Mouse (Mus musculus): ENCODE data around the gene Ssbp3. TPM values are rescaled to one million over a fixed set of nuclear protein-coding genes. Genes with fewer than 3 reads are reported as not detected.

Gene Ssbp3
- total and polyA plus RNA-seq, 3 experiments = 30.5 to 242 (median 116) TPM

GRCm38 (mm10) chr4:107047806-107048205, 137.3 kb downstream of the Ssbp3 start:
- Histone ChIP-seq H3K27me3 (ENCODE audit: control insufficient read depth in 1 of 2, insufficient read depth in 2 of 2, low read length in 2 of 2) (no peaks in the 10 kb centered on the region), H3K36me3 (ENCODE audit: control insufficient read depth in 1 of 2, insufficient read depth in 2 of 2, low read length in 2 of 2) (peaks cover 0 to 2% of the 10 kb centered on the region in 2 experiments; a peak in 1 of 4 replicates), H3K9me3 (replicated peaks; ENCODE audit: insufficient read depth, low read length) (no peaks in the 10 kb centered on the region), H3K9ac (ENCODE audit: control insufficient read depth, low read depth, low read length, poor library complexity, severe bottlenecking) (no peak overlapping the region), H3K79me2 (ENCODE audit: control insufficient read depth, insufficient read depth, low read length, poor library complexity) (no peaks in the 10 kb centered on the region), H3K27ac (ENCODE audit: control insufficient read depth, low read depth, low read length) (no peak overlapping the region), H3K4me3 (ENCODE audit: control insufficient read depth in 1 of 2, insufficient read depth in 1 of 2, low read depth in 2 of 2, low read length in 2 of 2) (no peak overlapping the region), H3K4me1 (ENCODE audit: control insufficient read depth in 1 of 2, insufficient read depth in 2 of 2, low read length in 2 of 2) (peaks cover 0 to under 1% of the 10 kb centered on the region in 2 experiments; a peak in 3 of 4 replicates)
- no peak for DNase-seq (ENCODE audit: low read depth, low spot score)
- TF ChIP-seq MEF2A (IDR thresholded peaks at IDR 0.05; ENCODE audit: extremely low read depth, insufficient replicate concordance, low read depth, low read length, poor library complexity, severe bottlenecking) (no peak), MAZ (IDR thresholded peaks at IDR 0.05; ENCODE audit: low read depth, low read length) (no peak), GABPA (IDR thresholded peaks at IDR 0.05; ENCODE audit: low read depth, low read length) (no peak), TCF12 (IDR thresholded peaks at IDR 0.05; ENCODE audit: low read depth, low read length) (no peak), ELF1 (IDR thresholded peaks at IDR 0.05; ENCODE audit: low read depth, low read length) (no peak)

- H3K9ac ChIP-seq (ENCODE audit: control insufficient read depth, low read depth, low read length, poor library complexity, severe bottlenecking) = no peak overlapping the region
- H3K4me3 ChIP-seq (ENCODE audit: control insufficient read depth in 1 of 2, insufficient read depth in 1 of 2, low read depth in 2 of 2, low read length in 2 of 2) = no peak overlapping the region
- no peaks in the 10 kb centered on the region for H3K79me2 ChIP-seq (ENCODE audit: control insufficient read depth, insufficient read depth, low read length, poor library complexity)
- no peaks in the 10 kb centered on the region for H3K9me3 ChIP-seq (replicated peaks; ENCODE audit: insufficient read depth, low read length)
- TF ChIP-seq BHLHE40 (IDR thresholded peaks at IDR 0.05; ENCODE audit: borderline replicate concordance, low read depth, low read length) = no peak
- TF ChIP-seq USF2 (IDR thresholded peaks at IDR 0.05; ENCODE audit: borderline replicate concordance in 1 of 2, insufficient read depth in 1 of 2, low read depth in 1 of 2, low read length in 2 of 2) = no peak
- TF ChIP-seq NRF1 (IDR thresholded peaks at IDR 0.05; ENCODE audit: insufficient read depth, low read depth, low read length, poor library complexity, severe bottlenecking) = no peak
- no peak for TF ChIP-seq MYC (IDR thresholded peaks at IDR 0.05; ENCODE audit: low read depth, low read length)
- no peak for TF ChIP-seq MYB (IDR thresholded peaks at IDR 0.05; ENCODE audit: low read depth, low read length)
- TF ChIP-seq SIN3A (IDR thresholded peaks at IDR 0.05; ENCODE audit: low read length) = no peak
- no peaks in the 10 kb centered on the region for H3K27me3 ChIP-seq (ENCODE audit: control insufficient read depth in 1 of 2, insufficient read depth in 2 of 2, low read length in 2 of 2)
- no peak overlapping the region for H3K27ac ChIP-seq (ENCODE audit: control insufficient read depth, low read depth, low read length)
- no peak for DNase-seq (ENCODE audit: low read depth, low spot score)
- H3K36me3 ChIP-seq (ENCODE audit: control insufficient read depth in 1 of 2, insufficient read depth in 2 of 2, low read length in 2 of 2) = peaks cover 0 to 2% of the 10 kb centered on the region in 2 experiments; a peak in 1 of 4 replicates
- no peaks in the 10 kb centered on the region for H3K4me1 ChIP-seq (ENCODE audit: control insufficient read depth in 1 of 2, insufficient read depth in 2 of 2, low read length in 2 of 2)
These were observed 138.2 kb downstream of the Ssbp3 start for GRCm38 (mm10) chr4:107048568-107049162.

- TF ChIP-seq SIN3A (IDR thresholded peaks at IDR 0.05; ENCODE audit: low read length) (no peak), MXI1 (IDR thresholded peaks at IDR 0.05; ENCODE audit: low read depth, low read length) (no peak), NRF1 (IDR thresholded peaks at IDR 0.05; ENCODE audit: insufficient read depth, low read depth, low read length, poor library complexity, severe bottlenecking) (no peak), MAX (IDR thresholded peaks at IDR 0.05; ENCODE audit: low read length) (no peak), ELF1 (IDR thresholded peaks at IDR 0.05; ENCODE audit: low read depth, low read length) (no peak), CTCF (IDR thresholded peaks at IDR 0.05 in 2 of 3, conservative IDR thresholded peaks at IDR 0.05 in 1 of 3; ENCODE audit: control insufficient read depth in 1 of 3, insufficient read depth in 1 of 3, low read depth in 2 of 3, low read length in 3 of 3, poor library complexity in 1 of 3, severe bottlenecking in 1 of 3) (no peak), CHD2 (IDR thresholded peaks at IDR 0.05; ENCODE audit: low read length) (no peak)
- Histone ChIP-seq H3K27me3 (ENCODE audit: control insufficient read depth in 1 of 2, insufficient read depth in 2 of 2, low read length in 2 of 2) (no peaks in the 10 kb centered on the region), H3K9ac (ENCODE audit: control insufficient read depth, low read depth, low read length, poor library complexity, severe bottlenecking) (no peak overlapping the region), H3K36me3 (ENCODE audit: control insufficient read depth in 1 of 2, insufficient read depth in 2 of 2, low read length in 2 of 2) (no peaks in the 10 kb centered on the region), H3K79me2 (ENCODE audit: control insufficient read depth, insufficient read depth, low read length, poor library complexity) (no peaks in the 10 kb centered on the region), H3K9me3 (replicated peaks; ENCODE audit: insufficient read depth, low read length) (no peaks in the 10 kb centered on the region), H3K4me3 (ENCODE audit: control insufficient read depth in 1 of 2, insufficient read depth in 1 of 2, low read depth in 2 of 2, low read length in 2 of 2) (no peak overlapping the region), H3K4me1 (ENCODE audit: control insufficient read depth in 1 of 2, insufficient read depth in 2 of 2, low read length in 2 of 2) (no peaks in the 10 kb centered on the region), H3K27ac (ENCODE audit: control insufficient read depth, low read depth, low read length) (no peak overlapping the region)
- no peak for DNase-seq (ENCODE audit: low read depth, low spot score)
These were observed 141.4 kb downstream of the Ssbp3 start for GRCm38 (mm10) chr4:107051889-107052288.

Data from MEL (cell line).